Mouse (Mus musculus) hindbrain, embryonic 15.5 days (tissue): ENCODE data around the gene Ltbr. TPM values are rescaled to one million over a fixed set of nuclear protein-coding genes. Genes with fewer than 3 reads are reported as not detected.
"Not testable (repeated sequence)": the region's sequence is repeated elsewhere in the genome, so short reads cannot be mapped to it uniquely, and the experiment has no call there.

Source experiments
- ATAC-seq: fragments of 200-750 bp; cut with Nextera tagmentation; 2 replicates; pipeline ENCODE4 v1.8.0; 2017; ENCODE audit warnings: low read depth, moderate number of reproducible peaks, moderate TSS enrichment; ENCODE audit not compliant: low FRiP score
- H3K27ac ChIP-seq: fragments of 300-500 bp; sonication (generic); replicated peaks from 2 replicates; pipeline ENCODE4 v1.5.1; 2015; ENCODE audit warnings: mild to moderate bottlenecking, inconsistent platforms
- H3K27me3 ChIP-seq: fragments of 300-500 bp; sonication (generic); 2 replicates; pipeline ENCODE4 v1.6.1; 2015; ENCODE audit warnings: control low read depth, inconsistent platforms
- H3K36me3 ChIP-seq: fragments of 300-500 bp; sonication (generic); 2 replicates; pipeline ENCODE4 v1.6.1; 2015; ENCODE audit warnings: control low read depth, inconsistent platforms
- H3K4me1 ChIP-seq: fragments of 300-500 bp; sonication (generic); replicated peaks from 2 replicates; pipeline ENCODE4 v1.6.1; 2015; ENCODE audit warnings: control low read depth, inconsistent platforms
- H3K4me2 ChIP-seq: fragments of 300-500 bp; sonication (generic); 2 replicates; pipeline ENCODE4 v1.6.1; 2015; ENCODE audit warnings: moderate library complexity, mild to moderate bottlenecking, inconsistent platforms
- H3K4me3 ChIP-seq: fragments of 300-500 bp; sonication (generic); 2 replicates; pipeline ENCODE4 v1.5.1; 2015; ENCODE audit warnings: mild to moderate bottlenecking, inconsistent platforms
- H3K9ac ChIP-seq: fragments of 300-500 bp; sonication (generic); 2 replicates; pipeline ENCODE4 v1.6.1; 2015; ENCODE audit warnings: inconsistent platforms
- H3K9me3 ChIP-seq: fragments of 300-500 bp; sonication (generic); 2 replicates; pipeline ENCODE4 v1.6.1; 2016; ENCODE audit warnings: control low read depth, inconsistent platforms
- WGBS: fragments of 180-500 bp; shearing (Covaris S2); methylation state at CpG from one replicate; pipeline ENCODE4 v1.1.7; 2015; 5-methylcytosine and 5-hydroxymethylcytosine counted together
- polyA plus RNA-seq: library from polyadenylated mRNA; unstranded; fragments of >200 nt; fragmentation: Nextera tagmentation; extraction: Ambion mirVana; gene quantifications from 2 replicates; pipeline ENCODE4 v1.2.1, GENCODE M21; 2015

The Ltbr gene
- polyA plus RNA-seq, 1 experiment from 2014 or later = 15.6 TPM

DNA sequence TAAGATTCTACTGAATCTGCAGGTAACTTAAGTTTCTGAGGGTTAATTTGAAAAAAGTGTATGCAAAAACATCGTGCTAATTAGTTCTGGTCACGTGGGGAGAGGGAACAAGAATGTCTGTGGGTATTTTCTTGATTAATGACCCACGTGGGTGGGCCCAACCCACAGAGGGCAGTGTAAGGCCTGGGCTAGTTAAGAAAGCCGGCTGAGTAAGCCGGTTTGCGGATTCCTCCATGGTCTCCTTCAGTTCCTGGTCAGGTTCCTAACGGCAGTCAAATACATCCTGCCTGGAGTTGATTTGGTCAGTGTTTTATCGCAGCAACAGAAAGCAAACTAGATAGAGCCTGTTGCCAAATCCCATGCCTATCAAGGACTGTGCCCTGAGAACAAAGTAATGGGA is 29.4 kb downstream of the Ltbr start:
- H3K4me3 ChIP-seq = no peak overlapping the region
- H3K9ac ChIP-seq = no peak overlapping the region
- H3K36me3 ChIP-seq = no peaks in the 10 kb centered on the region
- H3K27ac ChIP-seq = no peak overlapping the region
- no peaks in the 10 kb centered on the region for H3K27me3 ChIP-seq
- no peaks in the 10 kb centered on the region for H3K9me3 ChIP-seq
- no peaks in the 10 kb centered on the region for H3K4me1 ChIP-seq
- ATAC-seq = no peak
- 52% methylated on average over 8 of the region's 8 CpGs for WGBS
- no peak overlapping the region for H3K4me2 ChIP-seq

DNA sequence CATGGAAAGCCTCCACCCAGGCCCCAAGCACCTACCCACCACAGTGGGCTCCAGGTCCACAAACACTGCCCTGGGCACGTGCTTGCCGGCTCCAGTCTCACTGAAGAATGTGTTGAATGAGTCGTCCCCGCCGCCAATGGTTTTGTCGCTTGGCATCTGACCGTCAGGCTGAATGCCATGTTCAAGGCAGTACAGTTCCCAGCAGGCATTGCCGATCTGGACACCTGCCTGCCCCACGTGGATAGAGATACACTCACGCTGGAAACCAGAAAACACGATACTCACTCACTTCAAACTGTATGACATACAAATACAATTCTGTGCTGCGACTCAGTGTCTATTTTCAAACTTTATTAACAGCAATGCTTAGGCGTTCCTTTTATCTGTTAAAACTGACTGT is 31.0 kb downstream of the Ltbr start:
- not testable (repeated sequence) for H3K36me3 ChIP-seq, H3K4me2 ChIP-seq, H3K27ac ChIP-seq, H3K4me1 ChIP-seq, H3K9me3 ChIP-seq, ATAC-seq, H3K27me3 ChIP-seq, H3K9ac ChIP-seq, H3K4me3 ChIP-seq
- 93% methylated on average over 13 of the region's 13 CpGs for WGBS

DNA sequence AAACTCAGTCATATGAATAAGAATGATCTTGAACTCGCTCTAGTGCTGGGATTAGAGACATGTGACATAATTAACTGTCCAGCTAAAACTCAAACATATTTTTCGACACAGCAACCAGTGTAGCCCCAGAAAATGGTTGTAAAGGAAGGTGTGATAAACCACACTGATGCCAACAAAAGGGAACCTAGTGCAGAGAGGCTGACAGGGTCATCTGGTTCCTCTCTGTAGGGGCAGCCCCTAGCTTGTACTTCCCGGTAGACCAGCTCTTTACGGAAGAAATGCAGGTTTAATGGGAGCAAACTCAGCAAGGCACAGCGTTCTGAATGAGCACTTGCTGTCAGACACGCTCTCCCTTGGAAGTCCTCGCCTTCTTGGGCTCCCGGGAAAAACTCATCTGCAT is 34.0 kb downstream of the Ltbr start:
- Histone ChIP-seq H3K27me3 (no peaks in the 10 kb centered on the region), H3K9me3 (no peaks in the 10 kb centered on the region), H3K4me1 (no peaks in the 10 kb centered on the region), H3K36me3 (no peaks in the 10 kb centered on the region), H3K27ac (no peak overlapping the region), H3K4me3 (no peak overlapping the region), H3K4me2 (no peak overlapping the region), H3K9ac (no peak overlapping the region)
- WGBS = 61% methylated on average over 8 of the region's 8 CpGs
- no peak for ATAC-seq

DNA sequence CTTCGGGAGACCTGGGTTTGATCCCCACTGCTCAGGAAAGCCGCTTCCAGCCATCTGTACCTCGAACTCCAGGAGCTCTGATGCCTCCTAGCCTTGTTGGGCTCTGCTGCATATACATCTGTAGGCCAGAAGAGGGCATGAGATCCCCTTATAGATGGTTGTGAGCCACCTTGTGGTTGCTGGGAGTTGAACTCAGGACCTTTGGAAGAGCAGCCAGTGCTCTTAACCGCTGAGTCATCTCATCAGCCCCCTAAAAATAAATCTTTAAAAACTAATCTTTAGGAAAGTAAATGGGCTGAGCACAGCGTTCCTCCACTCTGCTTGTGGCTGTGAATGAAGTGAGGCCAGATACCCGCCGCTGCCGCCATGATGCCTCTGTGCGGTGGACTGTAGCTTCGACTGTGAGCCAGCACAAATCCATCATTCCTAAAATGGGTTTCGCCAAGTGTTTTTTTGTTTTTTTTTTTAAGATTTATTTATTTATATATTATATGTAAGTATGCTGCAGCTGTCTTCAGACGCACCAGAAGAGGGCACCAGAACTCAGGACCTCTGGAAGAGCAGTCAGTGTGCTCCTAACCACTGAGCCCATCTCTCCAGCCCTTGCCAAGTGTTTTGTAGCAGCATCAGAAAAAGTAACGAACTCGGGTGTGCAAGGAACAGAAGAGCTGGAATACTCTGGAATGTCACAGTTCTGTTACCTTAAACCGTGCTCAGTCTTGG is 38.7 kb downstream of the Ltbr start:
- no peaks in the 10 kb centered on the region for H3K27me3 ChIP-seq
- H3K9me3 ChIP-seq = no peaks in the 10 kb centered on the region
- WGBS = 62% methylated on average over 15 of the region's 15 CpGs
- no peak overlapping the region for H3K27ac ChIP-seq
- no peaks in the 10 kb centered on the region for H3K36me3 ChIP-seq
- H3K9ac ChIP-seq = no peak overlapping the region
- no peak overlapping the region for H3K4me2 ChIP-seq
- ATAC-seq = no peak
- peaks cover 4% of the 10 kb centered on the region for H3K4me1 ChIP-seq
- no peak overlapping the region for H3K4me3 ChIP-seq

DNA sequence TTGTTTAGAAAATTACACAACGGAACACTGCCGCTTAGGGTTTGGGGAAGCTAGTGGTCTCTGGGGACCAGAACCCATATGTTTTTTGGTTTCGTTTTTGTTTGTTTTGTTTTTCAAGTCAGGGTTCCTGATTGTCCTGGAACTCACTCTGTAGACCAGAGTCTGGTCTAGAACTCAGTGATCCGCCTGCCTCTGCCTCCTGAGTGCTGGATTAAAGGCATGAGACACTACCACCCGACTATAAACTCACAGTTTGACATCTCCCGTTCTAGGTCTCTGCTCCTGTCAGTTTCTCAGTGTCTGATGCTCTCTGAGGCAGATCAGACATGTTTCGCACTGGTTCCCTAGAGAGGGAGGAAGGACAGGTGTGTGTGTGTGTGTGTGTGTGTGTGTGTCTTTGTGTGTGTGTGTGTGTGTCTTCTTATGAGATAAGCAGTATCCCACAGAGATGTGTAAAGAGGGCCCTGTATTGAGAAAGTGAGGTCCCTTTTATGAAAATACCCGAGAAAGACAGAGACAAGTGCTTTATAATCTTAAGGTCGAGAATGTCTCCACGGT is 41.4 kb downstream of the Ltbr start:
- Histone ChIP-seq H3K27ac (no peak overlapping the region), H3K4me1 (peaks cover 4% of the 10 kb centered on the region), H3K4me2 (no peak overlapping the region), H3K4me3 (no peak overlapping the region), H3K27me3 (no peaks in the 10 kb centered on the region), H3K9me3 (no peaks in the 10 kb centered on the region), H3K36me3 (no peaks in the 10 kb centered on the region), H3K9ac (0 out of 2 replicates have a peak overlapping the region, but pooled peaks have one; percentile 20)
- ATAC-seq = no peak
- 79% methylated on average over 10 of the region's 10 CpGs for WGBS

DNA sequence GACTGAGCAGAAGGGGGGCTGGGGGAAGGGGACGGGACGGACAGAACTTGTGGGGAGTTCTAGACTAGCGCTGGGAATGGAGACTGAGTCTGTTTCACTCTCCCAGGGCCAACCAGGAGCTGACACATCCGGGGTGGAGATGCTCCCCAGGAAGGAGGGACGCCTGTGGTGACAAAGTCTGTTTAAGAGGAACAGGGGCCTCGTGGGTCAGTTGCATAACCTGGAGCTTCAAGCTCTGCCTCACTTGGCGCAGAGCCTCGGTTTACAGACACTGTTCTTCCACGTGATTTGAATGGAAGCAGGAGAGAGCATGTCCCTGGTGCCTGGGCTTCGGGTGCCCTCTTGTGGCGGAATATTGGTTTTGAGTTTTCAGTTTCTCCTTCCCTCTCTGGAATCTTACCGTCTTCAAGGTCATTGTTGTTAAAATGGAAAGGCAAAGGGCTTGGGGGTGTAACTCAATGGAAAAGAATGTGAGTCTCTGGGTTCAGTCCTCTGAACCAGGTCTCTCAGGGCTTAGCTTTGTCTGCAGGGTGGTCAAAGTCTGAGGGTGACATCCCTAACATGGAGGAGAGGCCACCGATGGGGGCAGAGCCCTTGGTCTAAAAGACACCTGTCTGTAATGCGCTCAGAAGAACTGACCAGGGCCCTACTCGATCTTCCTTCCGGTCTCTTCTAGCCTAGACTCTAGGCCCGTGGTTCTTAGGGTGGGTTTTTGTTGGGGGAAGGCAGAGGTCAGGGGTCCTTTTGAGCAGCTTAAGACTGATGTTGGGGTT is 42.0 kb downstream of the Ltbr start:
- H3K9me3 ChIP-seq = no peaks in the 10 kb centered on the region
- no peaks in the 10 kb centered on the region for H3K36me3 ChIP-seq
- no peaks in the 10 kb centered on the region for H3K27me3 ChIP-seq
- no peak overlapping the region for H3K27ac ChIP-seq
- ATAC-seq = peak; percentile 88
- peak overlapping the region; percentile 20; the same call in 1 of the 2 replicates for H3K9ac ChIP-seq
- peak overlapping the region; percentile 16; the same call in 1 of the 2 replicates for H3K4me3 ChIP-seq
- WGBS = 19% methylated on average over 17 of the region's 17 CpGs
- H3K4me2 ChIP-seq = peak overlapping the region; percentile 50
- H3K4me1 ChIP-seq = peaks cover 4% of the 10 kb centered on the region

DNA sequence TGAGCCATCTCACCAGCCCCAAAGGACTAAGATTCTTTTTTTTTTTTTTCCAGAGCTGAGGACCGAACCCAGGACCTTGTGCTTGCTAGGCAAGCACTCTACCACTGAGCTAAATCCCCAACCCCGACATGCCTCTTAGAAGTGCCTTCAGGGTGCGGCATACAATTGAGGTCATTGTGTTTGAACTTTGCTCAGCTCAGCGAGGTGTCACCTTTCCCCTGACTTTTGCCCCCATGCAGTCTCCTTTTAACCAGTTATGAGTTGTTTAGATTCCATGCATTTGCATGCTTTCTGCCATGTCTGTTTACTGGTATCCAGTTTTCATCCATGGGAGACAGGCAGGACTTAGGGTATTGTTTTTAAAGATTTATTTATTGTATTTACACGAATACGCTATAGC is 44.9 kb downstream of the Ltbr start:
- WGBS = 57% methylated on average over 6 of the region's 6 CpGs
- no peak overlapping the region for H3K9ac ChIP-seq
- H3K27ac ChIP-seq = no peak overlapping the region
- H3K36me3 ChIP-seq = no peaks in the 10 kb centered on the region
- no peak overlapping the region for H3K4me3 ChIP-seq
- no peaks in the 10 kb centered on the region for H3K27me3 ChIP-seq
- no peaks in the 10 kb centered on the region for H3K9me3 ChIP-seq
- H3K4me2 ChIP-seq = no peak overlapping the region
- ATAC-seq = no peak
- H3K4me1 ChIP-seq = peaks cover 4% of the 10 kb centered on the region

DNA sequence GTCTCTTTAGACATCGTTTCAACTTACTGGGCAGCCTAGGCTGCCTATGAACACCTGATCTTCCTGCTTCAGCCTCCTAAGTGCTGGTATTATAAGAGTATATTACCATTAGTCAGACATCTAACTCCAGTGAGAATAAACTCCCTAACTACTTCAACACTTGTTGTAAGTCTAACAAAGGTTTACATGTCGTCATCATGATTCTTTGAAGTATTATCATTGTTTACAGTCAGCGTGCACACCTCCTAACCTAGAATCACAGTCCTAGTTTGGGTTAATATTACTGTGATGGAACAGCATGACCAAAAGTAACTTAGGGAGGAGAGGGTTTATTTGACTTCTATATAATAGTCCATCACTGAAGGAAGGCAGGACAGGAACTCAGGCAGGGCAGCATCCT is 46.2 kb downstream of the Ltbr start:
- ATAC-seq = no peak
- 90% methylated on average over 3 of the region's 3 CpGs for WGBS
- H3K27me3 ChIP-seq = no peaks in the 10 kb centered on the region
- no peak overlapping the region for H3K4me3 ChIP-seq
- no peak overlapping the region for H3K4me2 ChIP-seq
- H3K4me1 ChIP-seq = peaks cover 4% of the 10 kb centered on the region
- no peaks in the 10 kb centered on the region for H3K9me3 ChIP-seq
- no peak overlapping the region for H3K9ac ChIP-seq
- H3K27ac ChIP-seq = no peak overlapping the region
- no peaks in the 10 kb centered on the region for H3K36me3 ChIP-seq

DNA sequence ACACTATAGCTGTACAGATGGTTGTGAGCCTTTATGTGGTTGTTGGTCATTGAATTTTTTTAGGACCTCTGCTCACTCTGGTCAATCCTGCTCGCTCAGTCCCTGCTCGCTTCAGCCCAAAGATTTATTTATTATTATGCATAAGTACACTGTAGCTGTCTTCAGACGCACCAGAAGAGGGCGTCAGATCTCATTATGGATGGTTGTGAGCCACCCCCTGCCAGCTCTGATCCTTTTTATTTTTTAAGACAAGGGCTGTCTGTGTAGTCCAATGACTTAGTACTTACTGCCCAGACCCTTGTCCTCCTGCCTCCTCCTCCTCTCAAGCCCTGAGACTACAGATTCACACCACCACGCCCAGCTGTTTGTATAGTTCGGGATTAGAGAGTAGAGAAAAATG is 47.1 kb downstream of the Ltbr start:
- H3K4me2 ChIP-seq, H3K36me3 ChIP-seq, H3K27me3 ChIP-seq, H3K27ac ChIP-seq, H3K9me3 ChIP-seq, H3K4me1 ChIP-seq, ATAC-seq, H3K9ac ChIP-seq, H3K4me3 ChIP-seq: not testable (repeated sequence)
- 63% methylated on average over 6 of the region's 6 CpGs for WGBS

DNA sequence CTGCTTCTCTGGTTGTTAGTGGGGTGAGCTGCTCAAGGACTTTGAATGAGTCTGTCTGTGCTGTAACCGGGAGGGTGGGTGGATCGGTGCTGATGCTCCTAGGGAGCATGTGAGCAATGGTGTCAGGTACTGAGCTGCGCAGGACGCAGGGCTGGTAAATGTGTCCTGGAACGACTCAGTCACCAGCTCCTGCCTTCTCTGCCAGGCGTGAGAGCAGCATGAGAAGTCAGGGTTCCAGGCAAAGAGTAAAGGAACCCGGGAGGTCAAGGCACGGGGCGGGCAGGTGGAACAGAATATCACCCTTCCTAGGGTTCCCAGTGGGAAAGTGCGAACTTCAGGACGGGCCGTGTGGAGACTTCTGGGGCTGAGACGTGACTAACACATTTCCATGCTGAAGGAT is 47.6 kb downstream of the Ltbr start:
- ATAC-seq = no peak
- Histone ChIP-seq H3K9ac (no peak overlapping the region), H3K4me2 (no peak overlapping the region), H3K36me3 (no peaks in the 10 kb centered on the region), H3K4me1 (no peaks in the 10 kb centered on the region), H3K4me3 (no peak overlapping the region), H3K27ac (no peak overlapping the region), H3K9me3 (no peaks in the 10 kb centered on the region), H3K27me3 (no peaks in the 10 kb centered on the region)
- WGBS = 73% methylated on average over 13 of the region's 13 CpGs

DNA sequence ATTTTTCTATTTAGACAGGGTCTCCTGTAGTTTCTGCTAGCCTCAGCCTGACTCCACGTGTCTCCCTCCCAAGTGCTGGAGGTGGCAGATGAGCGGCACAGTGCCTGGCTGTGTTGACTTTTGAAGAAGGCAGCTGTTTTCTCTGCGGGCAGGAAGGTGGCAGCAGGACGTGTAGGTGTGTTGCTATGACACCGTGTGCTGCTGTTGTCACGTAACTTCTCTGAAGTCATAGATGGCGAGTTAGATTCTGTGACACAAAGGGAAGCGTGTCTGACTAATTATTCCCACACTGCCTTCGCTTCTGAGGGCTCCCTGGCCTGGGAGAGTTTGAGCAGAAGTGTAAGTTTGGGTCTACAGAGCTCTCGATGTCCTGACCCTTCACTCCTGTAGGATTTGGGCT is 48.4 kb downstream of the Ltbr start:
- no peaks in the 10 kb centered on the region for H3K36me3 ChIP-seq
- no peak overlapping the region for H3K4me3 ChIP-seq
- no peaks in the 10 kb centered on the region for H3K4me1 ChIP-seq
- no peaks in the 10 kb centered on the region for H3K27me3 ChIP-seq
- H3K9me3 ChIP-seq = no peaks in the 10 kb centered on the region
- no peak overlapping the region for H3K4me2 ChIP-seq
- ATAC-seq = no peak
- WGBS = 45% methylated on average over 10 of the region's 10 CpGs
- H3K9ac ChIP-seq = no peak overlapping the region
- H3K27ac ChIP-seq = no peak overlapping the region

DNA sequence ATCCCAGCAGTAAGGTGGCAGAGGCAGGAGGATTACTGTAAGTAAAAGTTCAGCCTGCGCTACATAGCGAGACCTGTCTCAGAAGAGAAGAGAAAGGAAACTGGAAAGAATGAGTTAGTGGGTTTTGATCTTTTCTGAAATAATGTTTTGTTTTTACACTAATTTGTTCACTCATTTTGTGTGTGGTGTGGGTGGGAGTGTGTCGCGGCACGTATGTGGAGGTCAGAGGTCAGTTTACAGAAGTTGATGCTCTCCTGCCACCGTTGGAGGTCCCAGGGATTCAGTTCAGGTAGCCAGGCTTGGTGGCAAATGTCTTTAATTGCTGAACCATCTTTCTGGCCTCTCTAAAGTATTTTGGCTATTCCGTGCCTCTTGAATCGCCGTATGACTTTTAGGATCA is 49.5 kb downstream of the Ltbr start:
- no peaks in the 10 kb centered on the region for H3K9me3 ChIP-seq
- no peak overlapping the region for H3K4me3 ChIP-seq
- no peaks in the 10 kb centered on the region for H3K27me3 ChIP-seq
- no peak for ATAC-seq
- no peak overlapping the region for H3K27ac ChIP-seq
- H3K9ac ChIP-seq = no peak overlapping the region
- no peak overlapping the region for H3K4me2 ChIP-seq
- WGBS = 83% methylated on average over 9 of the region's 9 CpGs
- no peaks in the 10 kb centered on the region for H3K4me1 ChIP-seq
- no peaks in the 10 kb centered on the region for H3K36me3 ChIP-seq
